Mouse (Mus musculus) G1E (cell line): ENCODE data around the gene Ppp2r3d. TPM values are rescaled to one million over a fixed set of nuclear protein-coding genes. Genes with fewer than 3 reads are reported as not detected.
"Not testable (repeated sequence)": the region's sequence is repeated elsewhere in the genome, so short reads cannot be mapped to it uniquely, and the experiment has no call there.

Experiments
- ATAC-seq: 2 replicates; pipeline ENCODE4 v1.8.0; 2016; ENCODE audit warnings: mild to moderate bottlenecking; ENCODE audit not compliant: insufficient number of reproducible peaks, poor library complexity, low FRiP score, severe bottlenecking; ENCODE audit errors: extremely low read depth
- DNase-seq: peaks from one replicate; pipeline ENCODE4 v3.0.0; 2012; ENCODE audit warnings: low spot score
- H3K27me3 ChIP-seq: 2 replicates; pipeline ENCODE4 v1.6.1; 2012; ENCODE audit warnings: mild to moderate bottlenecking, low read length, inconsistent platforms; ENCODE audit not compliant: insufficient read depth
- H3K36me3 ChIP-seq: replicated peaks from 2 replicates; pipeline ENCODE3; 2012; ENCODE audit warnings: mild to moderate bottlenecking, inconsistent platforms
- H3K4me1 ChIP-seq: 2 replicates; pipeline ENCODE4 v1.6.1; 2012; ENCODE audit warnings: low read depth, low read length, inconsistent platforms, mixed read lengths; ENCODE audit not compliant: insufficient read depth
- H3K4me3 ChIP-seq: 2 replicates; pipeline ENCODE4 v1.5.1; 2012; ENCODE audit warnings: low read depth, mild to moderate bottlenecking, inconsistent platforms, low read length, moderate library complexity, mixed read lengths
- H3K9me3 ChIP-seq: replicated peaks from 2 replicates; pipeline ENCODE4 v1.6.1; 2012; ENCODE audit warnings: inconsistent platforms
- CTCF ChIP-seq: IDR thresholded peaks from 2 replicates; pipeline ENCODE4 v1.5.1; 2012; ENCODE audit warnings: low read depth, low read length, inconsistent platforms, mixed read lengths
- GATA1 ChIP-seq: IDR thresholded peaks from 2 replicates; pipeline ENCODE4 v1.6.1; 2012; ENCODE audit warnings: borderline replicate concordance, low read length, inconsistent platforms, mixed read lengths
- GATA2 ChIP-seq: IDR thresholded peaks from 2 replicates; pipeline ENCODE4 v1.6.1; 2012; ENCODE audit warnings: low read depth, low read length, inconsistent platforms, borderline replicate concordance
- POLR2AphosphoS5 ChIP-seq: IDR thresholded peaks from 2 replicates; pipeline ENCODE4 v1.6.1; 2012; ENCODE audit warnings: low read depth, low read length, inconsistent platforms; ENCODE audit not compliant: insufficient replicate concordance
- TAL1 ChIP-seq: conservative IDR thresholded peaks from 2 replicates; pipeline ENCODE4 v1.6.1; 2012; ENCODE audit warnings: low read depth, low read length, inconsistent platforms, mixed read lengths
- polyA plus RNA-seq: library from polyadenylated mRNA; stranded (reverse); fragments of >175 nt; gene quantifications from 2 replicates; pipeline ENCODE4 v1.2.3, GENCODE M21; 2012
- total RNA-seq, 2 experiments: library from RNA; stranded (forward) in 1 of 2; stranded (reverse) in 1 of 2; fragments of 200-1000 nt in 1 of 2; fragments of >200 nt in 1 of 2; fragmentation: Nextera tagmentation in 1 of 2; gene quantifications; 2 replicates each; pipeline ENCODE4 v1.2.3; 2014 to 2017

The Ppp2r3d gene
- 32.1 and 32.4 TPM in 2 replicates for total RNA-seq (2014; fragmentation: Nextera tagmentation)
- 17.5 and 17.9 TPM in 2 replicates for total RNA-seq (2017)
- polyA plus RNA-seq = 137 and 169 TPM in 2 replicates

DNA sequence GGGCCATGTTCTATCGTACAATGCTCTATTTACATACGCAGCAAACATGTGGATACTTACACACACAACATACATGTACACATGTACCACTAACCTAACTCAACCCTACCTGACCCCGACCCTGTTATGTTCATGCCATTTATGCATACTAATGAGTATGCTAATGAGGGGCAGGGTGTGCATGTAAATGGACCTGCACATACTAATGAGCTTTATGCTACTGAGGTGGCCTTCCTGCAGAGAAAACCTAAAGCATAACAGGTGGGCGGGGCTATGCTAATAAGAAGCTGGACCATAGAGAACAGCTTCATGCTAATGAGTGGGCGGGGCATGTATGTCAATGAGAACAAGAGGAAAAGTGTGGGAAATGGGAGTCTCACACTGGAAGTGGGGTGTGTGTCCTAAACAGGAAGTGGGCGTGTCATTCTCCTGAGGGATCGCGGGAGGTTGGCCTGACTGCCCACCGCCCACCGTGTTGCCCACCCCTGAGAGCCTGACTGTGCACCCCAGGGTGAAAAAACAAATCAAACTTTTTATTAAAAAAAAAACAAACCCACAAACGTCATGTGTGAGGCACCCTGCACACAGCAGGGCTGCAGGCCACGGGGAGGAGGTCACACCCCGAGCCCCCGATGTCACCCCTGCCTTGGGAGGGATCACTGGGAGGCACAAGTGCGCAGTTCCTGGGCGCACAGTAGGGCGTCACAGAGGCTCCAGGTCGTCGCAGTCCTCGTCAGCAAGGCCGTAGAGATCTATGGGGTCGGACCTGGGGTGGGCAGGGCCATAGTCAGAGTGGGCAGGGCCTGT lies at the start of gene Ppp2r3d:
TSS of gene Ppp2r3d (minus strand) at position 803 of the 807 bp plus-strand sequence.
- TF ChIP-seq GATA1 = no peak
- no peak for TF ChIP-seq TAL1
- TF ChIP-seq POLR2AphosphoS5 = no peak
- no peak for TF ChIP-seq GATA2
- TF ChIP-seq CTCF = no peak
- no peak for ATAC-seq
- no peak for DNase-seq

DNA sequence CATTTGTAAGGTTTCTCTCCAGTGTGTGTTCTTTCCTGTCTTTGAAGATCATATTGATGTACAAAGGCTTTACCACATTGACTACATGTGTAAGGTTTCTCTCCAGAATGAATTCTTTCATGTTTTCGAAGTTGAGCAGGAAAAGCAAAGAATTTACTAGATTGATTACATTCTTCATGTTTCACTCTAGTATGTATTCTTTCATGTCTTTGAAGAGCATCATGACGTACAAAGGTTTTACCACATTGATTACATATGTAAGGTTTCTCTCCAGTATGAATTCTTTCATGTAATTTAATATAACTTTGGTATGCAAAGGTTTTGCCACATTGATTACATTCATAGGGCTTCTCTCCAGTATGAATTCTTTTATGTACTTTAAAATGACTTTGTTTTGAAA lies 17.0 kb upstream of the Ppp2r3d start, which contains the start of gene Gm21836:
TSS of gene Gm21836 (minus strand) at position 101 of the 400 bp plus-strand sequence.
- H3K27me3 ChIP-seq, H3K36me3 ChIP-seq, H3K4me1 ChIP-seq, DNase-seq, H3K4me3 ChIP-seq, H3K9me3 ChIP-seq, ATAC-seq: not testable (repeated sequence)

More for the DNA sequence above, at the start of gene Ppp2r3d:
- Histone ChIP-seq H3K27me3 (no peaks in the 10 kb centered on the region), H3K36me3 (peaks cover 14% of the 10 kb centered on the region), H3K9me3 (peaks cover 8% of the 10 kb centered on the region), H3K4me1 (no peaks in the 10 kb centered on the region), H3K4me3 (no peak within 1 kb of the TSS)

DNA sequence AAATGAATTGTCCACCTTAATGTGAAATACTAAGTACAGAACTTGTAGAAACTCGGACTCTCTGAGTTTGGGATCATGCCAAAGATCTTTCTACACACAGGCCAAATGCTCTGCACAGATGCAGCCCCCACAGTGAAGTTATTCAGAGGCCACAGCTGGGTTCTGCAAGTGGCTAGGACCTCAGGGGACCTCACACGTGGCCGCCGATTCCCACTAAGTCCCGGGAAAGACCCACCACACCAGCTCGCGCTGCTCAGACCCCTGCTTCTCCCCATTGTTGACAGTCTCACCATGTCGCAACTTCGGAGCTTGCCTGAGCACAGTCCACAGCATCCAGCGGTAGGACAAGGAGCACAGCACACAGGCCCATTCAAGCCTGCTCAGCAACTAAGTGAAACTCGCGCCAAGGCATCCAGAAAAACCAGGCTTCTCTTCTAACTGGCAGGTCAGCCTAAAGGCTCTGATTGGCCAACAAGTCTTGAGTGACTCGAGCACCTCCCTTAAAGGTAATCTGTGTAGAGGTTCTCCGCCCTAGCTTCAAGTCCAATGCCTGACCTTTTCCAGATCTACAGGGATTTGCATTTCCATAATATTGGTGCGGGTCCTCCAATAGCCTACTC lies 3.8 kb upstream of the Ppp2r3d start:
- not testable (repeated sequence) for DNase-seq

DNA sequence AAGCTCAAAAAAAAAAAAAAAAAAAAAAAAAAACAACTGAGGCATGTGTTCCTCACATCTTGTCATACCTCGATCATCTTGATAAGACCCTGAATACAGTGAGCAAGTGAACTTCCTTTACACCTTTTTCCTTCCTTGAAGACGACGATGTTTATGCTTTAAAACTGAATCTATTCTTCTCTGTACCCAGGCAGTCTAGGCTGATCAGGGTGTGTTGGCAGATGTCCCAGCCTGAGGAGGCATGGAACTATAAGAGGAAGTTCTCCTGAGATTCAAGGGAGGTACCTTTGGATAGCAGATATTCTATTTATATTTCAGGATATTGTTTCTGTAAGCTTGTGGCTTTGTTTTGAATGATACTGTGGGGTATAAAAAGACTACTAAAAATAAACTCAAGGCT lies 1.4 kb upstream of the Ppp2r3d start:
- Histone ChIP-seq H3K36me3 (peaks cover 14% of the 10 kb centered on the region), H3K4me3 (no peak overlapping the region), H3K4me1 (no peaks in the 10 kb centered on the region), H3K27me3 (no peaks in the 10 kb centered on the region), H3K9me3 (peaks cover 8% of the 10 kb centered on the region)
- ATAC-seq (no peak), DNase-seq (no peak)
- TF ChIP-seq TAL1 (no peak), GATA2 (no peak), CTCF (no peak), GATA1 (no peak)

More for the DNA sequence above, 3.8 kb upstream of the Ppp2r3d start:
- H3K36me3 ChIP-seq = peaks cover 13% of the 10 kb centered on the region
- not testable (repeated sequence) for H3K4me1 ChIP-seq, ATAC-seq, H3K4me3 ChIP-seq, H3K9me3 ChIP-seq, H3K27me3 ChIP-seq

DNA sequence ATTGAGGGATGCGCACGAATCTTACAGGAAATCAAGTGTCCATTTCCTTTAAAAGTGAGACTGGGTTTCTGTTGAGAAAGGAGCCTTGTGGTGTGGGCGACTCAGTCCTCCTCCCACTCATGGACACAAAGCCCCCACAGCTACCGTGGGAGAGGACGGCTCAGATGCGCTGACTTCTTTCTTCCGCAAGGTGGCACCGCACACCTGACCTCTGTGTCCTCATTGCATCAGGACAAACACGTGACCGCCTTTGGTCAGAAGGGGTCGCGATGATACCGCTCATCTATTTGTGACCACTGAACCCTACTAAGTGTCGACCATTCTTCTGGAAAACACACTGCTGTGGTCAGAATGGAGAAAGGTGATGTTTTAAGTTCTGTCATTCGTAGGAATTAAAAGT lies 1.0 kb downstream of the Ppp2r3d start:
- TF ChIP-seq GATA2 (no peak), GATA1 (no peak), TAL1 (no peak), POLR2AphosphoS5 (no peak), CTCF (no peak)
- H3K36me3 ChIP-seq = peaks cover 14% of the 10 kb centered on the region
- ATAC-seq = no peak
- no peaks in the 10 kb centered on the region for H3K4me1 ChIP-seq
- H3K9me3 ChIP-seq = peaks cover 8% of the 10 kb centered on the region
- no peak overlapping the region for H3K4me3 ChIP-seq
- no peak for DNase-seq
- 0 out of 2 replicates have a peak, but pooled peaks cover under 1% of the 10 kb centered on the region for H3K27me3 ChIP-seq

DNA sequence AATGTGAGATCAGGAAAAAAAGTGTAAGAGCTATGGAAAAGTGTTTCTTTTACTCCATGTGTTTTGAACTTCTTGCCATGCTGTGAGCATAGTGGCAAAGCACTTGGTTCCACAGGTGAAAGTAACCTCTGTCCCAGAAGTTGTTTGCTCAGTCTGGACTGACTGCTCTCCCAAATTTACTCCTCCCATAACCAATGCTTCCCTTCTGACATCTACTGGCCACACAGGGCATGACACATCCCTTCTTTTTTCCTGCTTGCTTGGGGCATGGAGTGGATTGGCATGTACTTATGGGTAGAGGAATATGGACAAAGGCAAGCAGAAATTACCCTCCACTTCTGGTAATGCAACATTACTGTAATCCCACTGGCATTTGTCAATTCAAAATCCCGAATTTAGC lies 20.1 kb downstream of the Ppp2r3d start:
- ATAC-seq = no peak
- TF ChIP-seq CTCF (peak; percentile 62), TAL1 (no peak), GATA1 (no peak)
- H3K9me3 ChIP-seq = no peaks in the 10 kb centered on the region
- H3K4me1 ChIP-seq = no peaks in the 10 kb centered on the region
- peaks cover 3% of the 10 kb centered on the region; the same call in 1 of the 2 replicates for H3K27me3 ChIP-seq
- H3K4me3 ChIP-seq = no peak overlapping the region
- no peak for DNase-seq
- H3K36me3 ChIP-seq = no peaks in the 10 kb centered on the region

DNA sequence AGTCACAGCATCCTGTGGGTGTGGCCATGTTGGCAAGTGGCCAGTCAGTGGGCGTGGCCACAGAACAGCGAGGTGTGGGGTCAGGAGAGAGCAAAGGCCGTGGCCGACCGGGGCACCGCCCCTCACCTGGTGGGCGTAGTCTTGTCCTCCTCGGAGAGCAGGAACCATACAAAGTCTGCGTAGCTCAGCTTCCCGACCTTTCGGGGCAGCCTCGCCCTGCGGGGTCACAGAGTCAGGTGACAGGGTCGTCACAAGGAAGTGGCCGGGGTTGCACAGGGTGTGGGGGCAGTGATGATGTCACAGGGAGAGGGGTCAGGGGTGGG lies 34.2 kb downstream of the Ppp2r3d start:
- H3K36me3 ChIP-seq = peaks cover 39% of the 10 kb centered on the region
- ATAC-seq (no peak), DNase-seq (no peak)
- H3K9me3 ChIP-seq = peaks cover 37% of the 10 kb centered on the region
- H3K27me3 ChIP-seq = no peaks in the 10 kb centered on the region
- TF ChIP-seq GATA2 = no peak
- no peak for TF ChIP-seq CTCF
- TF ChIP-seq POLR2AphosphoS5 = no peak
- TF ChIP-seq TAL1 = no peak
- H3K4me1 ChIP-seq = peaks cover 13% of the 10 kb centered on the region
- peak overlapping the region; percentile 22; the same call in 1 of the 2 replicates for H3K4me3 ChIP-seq
